Mouse (Mus musculus): ENCODE results near the gene 7530416G11Rik.

GRCm38 (mm10) chr15:85457838-85458237 is 45.2 kb downstream of the 7530416G11Rik start:
- TF ChIP-seq USF1 (IDR thresholded peaks at IDR 0.05; ENCODE audit: low read depth) = no peak
- no peak for TF ChIP-seq MAX (IDR thresholded peaks at IDR 0.05; ENCODE audit: low read depth)
- no peak for TF ChIP-seq CEBPB (IDR thresholded peaks at IDR 0.05; ENCODE audit: insufficient read depth, poor library complexity, severe bottlenecking)
- no peak for TF ChIP-seq TCF3 (IDR thresholded peaks at IDR 0.05; ENCODE audit: insufficient read length, low read depth)
- no peak for TF ChIP-seq POLR2A (IDR thresholded peaks at IDR 0.05; ENCODE audit: insufficient read length, low read depth)
- no peak for TF ChIP-seq TCF12 (IDR thresholded peaks at IDR 0.05; ENCODE audit: insufficient read depth, poor library complexity, severe bottlenecking)
- TF ChIP-seq SRF (IDR thresholded peaks at IDR 0.05; ENCODE audit: control insufficient read depth, insufficient read length, low read depth) = no peak
- TF ChIP-seq MYOD1 (IDR thresholded peaks at IDR 0.05; ENCODE audit: control insufficient read depth in 1 of 3, insufficient read length in 2 of 3, low read depth in 2 of 3) = no peak
- TF ChIP-seq MYOG (IDR thresholded peaks at IDR 0.05; ENCODE audit: control insufficient read depth in 1 of 3, insufficient read depth in 1 of 3, insufficient read length in 2 of 3, low read depth in 2 of 3) = no peak
- no peak for TF ChIP-seq POLR2AphosphoS2 (IDR thresholded peaks at IDR 0.05; ENCODE audit: insufficient read length, low read depth)
- no peak for TF ChIP-seq E2F4 (IDR thresholded peaks at IDR 0.05; ENCODE audit: insufficient read depth)
